Mouse (Mus musculus) ovary, postnatal 14 days (tissue): ENCODE data around the gene Tnn.
A peak's percentile ranks its signal among the peaks of the same experiment; 100 is the strongest.

Experiments
- DNase-seq: peaks from one replicate; pipeline ENCODE4 v3.0.0; 2022; ENCODE audit warnings: low spot score

Gene Tnn

DNA sequence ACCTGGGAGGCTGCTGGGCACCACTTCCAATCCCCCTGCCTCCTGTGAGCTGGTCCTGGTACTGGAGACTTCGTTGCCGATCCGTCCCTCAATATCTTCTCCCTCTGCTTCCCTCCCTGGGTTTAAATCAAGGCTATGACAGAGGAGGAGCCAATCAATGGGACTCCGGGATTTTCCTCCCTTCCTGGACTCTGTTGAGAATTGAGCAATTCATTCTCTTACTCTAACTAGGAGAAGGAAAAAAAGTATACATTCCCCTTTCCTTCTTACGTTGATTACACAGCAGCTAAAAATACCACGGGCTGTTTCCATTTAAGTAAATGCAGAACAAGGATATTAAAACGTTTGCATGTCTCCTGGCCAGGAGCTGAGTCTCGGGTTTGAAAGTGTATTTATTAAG, at the start of gene Tnn:
Tnn (minus strand) TSS at position 101 of the 400 bp plus-strand sequence.
- DNase-seq = no peak

DNA sequence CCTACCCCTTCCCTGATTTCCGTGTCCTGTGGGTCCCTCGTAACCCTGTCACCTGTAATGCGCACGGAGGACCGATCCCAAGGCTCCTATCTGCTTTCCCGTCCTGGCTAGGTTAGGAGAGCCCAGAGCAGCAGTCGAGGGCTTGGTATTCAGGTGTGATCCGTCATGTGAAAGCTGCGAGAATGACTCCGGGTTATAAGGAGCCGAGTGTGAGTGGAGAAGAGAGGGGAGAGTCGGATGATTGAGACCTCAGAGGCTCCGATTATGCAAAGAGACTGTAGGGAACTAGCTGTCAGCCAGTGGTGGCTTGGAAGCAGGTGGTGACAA, 41.9 kb upstream of the Tnn start:
- DNase-seq = no peak

DNA sequence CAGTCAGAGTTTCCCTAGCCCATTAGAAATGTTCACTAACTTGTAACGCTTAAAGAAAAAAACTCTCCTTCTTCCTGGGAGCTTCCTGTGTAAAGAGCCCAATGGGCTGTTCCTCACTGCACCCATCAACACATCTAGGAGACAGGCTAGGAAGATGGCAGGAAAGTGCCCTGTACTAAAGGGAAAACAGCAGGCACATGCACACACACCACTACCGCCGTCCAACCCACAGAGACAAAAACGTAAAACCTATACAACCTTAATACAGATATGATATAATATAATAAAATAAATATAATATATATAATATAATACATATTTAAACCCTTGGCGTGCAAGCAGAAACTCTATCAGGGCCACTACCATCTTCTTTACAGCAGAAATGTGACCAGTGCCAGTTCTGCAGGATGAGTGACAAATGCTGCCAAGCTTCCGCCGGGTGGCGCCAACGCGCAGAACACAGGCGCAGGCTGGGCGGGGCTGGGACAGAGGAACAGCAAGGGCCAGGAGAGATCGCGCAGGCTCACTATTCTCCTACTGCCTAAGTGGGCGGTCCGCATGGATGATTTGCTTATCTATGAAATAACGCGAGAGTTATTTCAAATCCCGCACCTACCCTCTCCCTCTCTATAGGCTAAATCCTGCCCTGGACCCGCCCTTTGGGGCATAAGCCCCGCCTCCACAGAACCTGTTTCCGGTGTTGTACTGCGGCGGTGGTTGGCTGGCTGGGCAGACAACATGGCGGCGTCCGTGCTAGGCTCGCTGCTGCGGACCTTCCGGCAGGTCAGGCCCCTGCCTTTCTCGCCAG, 41.4 kb upstream of the Tnn start, which contains the start of gene Mrps14:
Mrps14 (plus strand) TSS at position 687 of the 808 bp plus-strand sequence.
- DNase-seq = peak; percentile 95

DNA sequence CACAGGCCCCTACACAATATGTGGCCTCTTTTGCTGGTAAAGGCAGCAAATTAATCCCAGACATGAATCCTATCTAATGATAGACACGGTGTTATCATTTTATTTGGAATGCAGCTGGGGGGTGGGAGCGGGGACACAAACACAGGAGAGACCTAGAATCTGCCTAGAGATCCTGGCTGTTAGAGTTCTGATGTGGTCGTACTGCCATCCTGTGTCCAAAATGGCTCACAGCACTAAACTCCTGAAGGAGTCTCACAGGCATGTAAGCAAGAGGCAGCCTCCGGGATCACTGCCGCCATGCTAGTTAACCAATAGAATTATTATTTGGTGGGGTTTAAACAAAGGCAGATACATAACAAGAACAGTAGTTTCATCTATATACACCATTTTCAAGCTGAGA, 31.1 kb upstream of the Tnn start:
- peak; percentile 5 for DNase-seq

DNA sequence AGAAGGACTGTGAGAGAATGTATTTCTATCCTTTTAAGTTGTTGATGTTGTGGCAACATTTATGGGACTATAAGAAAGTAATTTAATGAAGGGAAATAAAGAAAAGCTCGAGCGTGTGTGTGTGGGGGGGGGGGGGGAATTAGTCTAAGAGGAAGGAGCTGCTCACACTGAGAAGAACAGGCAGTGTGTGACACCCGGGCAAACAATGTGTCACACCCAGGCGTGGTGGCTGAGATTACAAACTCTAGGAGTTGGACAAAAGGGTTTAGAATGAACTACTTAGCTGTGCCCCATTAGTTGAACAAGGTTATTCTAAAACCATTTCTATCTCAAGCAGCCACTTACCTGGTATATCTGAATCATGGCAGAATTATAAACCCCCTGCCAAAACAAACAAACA, 27.8 kb upstream of the Tnn start:
- DNase-seq = no peak

DNA sequence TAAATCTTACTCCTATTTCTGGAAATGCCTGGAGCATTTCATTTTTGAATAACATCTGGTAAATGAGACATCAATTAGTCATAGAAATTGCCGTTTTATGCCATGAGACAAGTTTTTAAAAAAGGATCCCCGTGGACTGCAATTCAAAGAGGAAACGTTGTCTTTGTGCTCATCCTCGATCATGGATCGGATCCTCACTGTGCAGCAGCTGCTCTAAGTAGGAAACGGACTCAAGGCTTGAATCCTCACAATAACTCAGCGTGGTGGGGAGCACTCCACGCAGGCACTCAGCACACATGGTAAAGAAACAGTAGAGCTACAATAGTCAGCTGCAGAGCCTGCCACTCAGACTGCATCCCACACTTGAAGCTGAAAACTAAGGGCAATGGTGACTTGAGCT, 23.5 kb upstream of the Tnn start:
- DNase-seq = no peak

DNA sequence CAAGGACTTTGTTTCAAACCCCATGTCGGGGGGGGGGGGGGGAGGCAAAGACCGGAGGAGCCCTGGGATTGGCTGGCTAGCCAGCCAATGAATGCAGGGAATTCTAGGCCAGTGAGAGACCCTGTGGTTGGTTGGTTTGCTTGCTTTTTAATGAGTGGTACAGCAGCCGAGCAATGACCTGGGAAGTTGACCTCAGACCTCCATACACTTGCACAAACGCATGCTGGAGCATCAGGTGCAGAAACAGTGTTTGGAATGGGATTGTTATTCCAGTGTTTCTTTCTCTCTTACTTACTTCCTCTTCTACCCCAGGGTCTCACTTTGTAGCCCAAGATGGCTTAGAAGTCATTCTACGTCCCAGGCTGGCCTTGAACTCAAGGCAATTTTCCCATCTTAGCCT, 13.2 kb upstream of the Tnn start:
- DNase-seq = no peak

DNA sequence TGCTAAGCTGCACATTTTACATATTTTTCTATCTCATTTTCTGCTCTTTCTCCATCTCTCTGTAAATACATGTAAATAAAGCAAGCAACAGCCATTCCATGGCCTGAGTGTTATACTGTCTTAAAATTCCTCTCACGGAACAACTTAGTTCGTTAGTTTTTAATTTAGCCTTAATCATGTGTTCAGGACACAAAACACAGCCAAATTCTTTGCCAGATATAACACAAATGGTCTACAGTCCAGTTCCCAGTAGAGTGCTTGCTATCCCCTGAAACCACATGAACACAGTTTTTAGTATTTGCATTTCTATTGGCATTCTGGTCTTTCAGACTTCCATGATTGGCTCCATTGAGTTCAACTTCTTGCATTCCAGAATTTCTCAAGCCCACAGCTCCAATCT, 4.8 kb upstream of the Tnn start:
- DNase-seq = no peak

DNA sequence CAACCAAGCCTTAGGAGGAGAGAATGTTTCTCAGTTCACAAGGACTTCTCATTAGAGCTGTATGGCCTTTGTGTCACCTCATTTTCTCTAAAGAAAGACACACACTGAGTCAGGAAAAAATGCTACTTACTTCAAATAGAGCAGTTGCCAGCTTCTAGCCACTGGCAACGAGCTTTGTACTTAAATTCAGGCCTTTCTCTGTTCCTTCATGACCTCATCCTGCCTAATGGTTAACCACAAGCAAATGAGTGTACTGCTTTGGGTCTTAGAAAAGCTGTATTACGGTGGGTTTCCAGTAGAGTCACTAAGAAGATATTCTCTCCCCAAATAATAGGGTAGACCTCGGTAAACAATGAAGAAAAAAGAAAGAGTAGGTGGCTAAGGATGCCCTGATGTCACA, 2.7 kb downstream of the Tnn start:
- no peak for DNase-seq

DNA sequence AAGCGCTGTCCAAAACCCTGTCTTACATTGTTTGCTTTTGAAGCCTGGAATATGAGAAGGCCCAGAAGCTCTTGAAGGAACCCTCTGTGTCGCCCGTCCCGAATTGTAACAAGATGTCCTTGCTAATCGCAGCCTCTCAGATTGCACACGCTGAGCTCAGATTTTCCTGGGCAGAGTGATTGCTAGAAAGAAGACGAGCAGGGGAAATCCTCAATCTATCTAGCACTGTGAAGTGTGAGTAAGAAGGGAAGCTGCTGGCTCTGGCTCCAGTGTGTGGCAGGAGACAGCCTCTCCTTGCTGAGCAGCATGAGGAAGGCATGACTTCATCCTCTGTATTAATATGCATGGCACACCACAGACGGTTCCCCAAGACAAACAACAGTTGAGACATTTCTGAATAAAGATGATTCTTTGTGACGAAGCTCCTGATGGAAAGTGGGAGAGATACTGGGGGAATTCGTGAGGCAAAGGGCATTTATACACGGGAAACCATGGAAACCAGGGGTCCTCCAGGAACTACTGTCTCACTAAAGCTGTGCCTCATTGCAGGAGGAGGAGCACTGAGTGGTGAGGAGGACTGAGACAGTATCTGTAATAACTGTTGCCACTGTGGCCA, 4.0 kb downstream of the Tnn start:
- DNase-seq = no peak

DNA sequence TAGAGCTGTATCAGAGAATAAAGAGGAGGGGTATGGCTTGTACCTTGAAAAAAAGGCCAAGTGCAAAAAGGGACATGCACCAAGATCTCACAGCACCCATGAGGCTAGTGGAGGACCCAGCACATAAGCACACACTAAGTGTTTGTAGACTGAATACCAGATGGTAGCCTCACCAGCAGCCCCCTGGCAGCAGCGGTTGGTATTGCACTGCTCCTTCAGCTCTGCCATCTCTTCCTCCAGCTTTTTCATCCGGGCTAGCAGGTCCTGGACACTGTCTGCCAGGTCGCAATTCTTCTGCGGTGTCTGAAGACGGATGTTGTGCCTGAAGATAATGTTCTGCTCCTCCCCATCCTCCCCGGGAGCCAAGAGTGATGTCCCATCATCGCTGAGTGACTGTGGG, 6.1 kb downstream of the Tnn start:
- DNase-seq = no peak

DNA sequence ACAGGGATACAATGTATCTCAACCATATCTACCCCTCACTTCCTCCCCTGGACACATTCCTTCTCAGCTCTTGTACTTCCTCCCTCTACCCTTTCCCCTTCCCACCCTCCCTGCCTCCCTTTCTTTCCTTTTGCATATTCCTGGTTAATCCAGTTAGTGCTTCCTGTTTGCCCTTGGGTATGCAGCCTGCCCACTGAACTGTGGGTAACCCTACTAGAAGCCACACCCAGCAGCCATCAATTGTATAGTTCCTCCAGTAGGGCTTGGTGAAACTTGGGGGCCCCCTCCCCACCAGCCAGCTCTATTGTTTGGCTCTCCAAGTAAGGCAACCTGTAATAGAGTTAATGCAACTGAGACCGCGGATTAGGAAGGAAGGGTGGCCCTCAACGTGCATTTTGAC, 7.8 kb downstream of the Tnn start:
- no peak for DNase-seq

DNA sequence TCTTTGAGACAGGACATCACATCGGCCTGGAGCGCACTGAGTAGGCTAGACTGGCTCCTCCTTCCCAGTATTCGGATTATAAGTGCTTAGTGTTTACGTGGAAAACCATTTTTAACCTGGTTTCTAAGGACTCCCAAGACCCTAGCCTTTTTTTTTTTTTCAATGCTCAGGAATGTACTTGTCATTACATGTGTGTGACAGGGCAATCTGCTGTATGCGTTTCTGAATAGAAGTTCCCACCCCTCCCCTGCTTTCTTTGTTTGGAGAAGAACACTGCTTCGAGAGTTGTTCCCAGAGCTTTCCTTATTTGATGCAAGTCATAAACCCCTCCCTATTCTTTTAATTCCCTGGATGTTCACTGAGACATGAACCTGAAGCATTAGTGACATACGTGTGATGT, 9.0 kb downstream of the Tnn start:
- no peak for DNase-seq

DNA sequence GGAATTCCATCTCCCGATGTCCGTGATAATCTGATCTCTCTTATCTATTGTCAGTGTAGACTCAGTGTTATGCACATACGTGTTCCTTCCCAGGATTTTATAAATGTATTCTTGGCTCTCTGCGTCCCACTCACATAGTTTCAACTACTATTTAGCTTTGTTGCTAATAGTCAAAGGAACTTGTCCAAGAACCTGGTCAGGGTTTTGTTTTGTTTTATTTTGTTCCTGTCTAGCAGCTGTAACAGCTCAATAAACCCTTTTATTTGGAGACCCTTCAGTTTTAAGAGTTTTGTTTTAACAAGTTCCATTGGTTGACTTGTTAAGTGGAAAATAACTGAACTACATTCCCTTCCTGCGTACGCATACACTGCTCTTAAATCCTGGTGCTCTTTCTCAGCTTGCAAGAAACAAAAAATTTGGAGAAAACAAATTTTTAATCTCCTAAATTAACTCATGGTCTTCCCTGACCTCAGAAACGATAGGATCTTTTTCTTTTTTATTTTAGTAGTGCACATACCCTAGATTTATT, 17.0 kb downstream of the Tnn start:
- no peak for DNase-seq

DNA sequence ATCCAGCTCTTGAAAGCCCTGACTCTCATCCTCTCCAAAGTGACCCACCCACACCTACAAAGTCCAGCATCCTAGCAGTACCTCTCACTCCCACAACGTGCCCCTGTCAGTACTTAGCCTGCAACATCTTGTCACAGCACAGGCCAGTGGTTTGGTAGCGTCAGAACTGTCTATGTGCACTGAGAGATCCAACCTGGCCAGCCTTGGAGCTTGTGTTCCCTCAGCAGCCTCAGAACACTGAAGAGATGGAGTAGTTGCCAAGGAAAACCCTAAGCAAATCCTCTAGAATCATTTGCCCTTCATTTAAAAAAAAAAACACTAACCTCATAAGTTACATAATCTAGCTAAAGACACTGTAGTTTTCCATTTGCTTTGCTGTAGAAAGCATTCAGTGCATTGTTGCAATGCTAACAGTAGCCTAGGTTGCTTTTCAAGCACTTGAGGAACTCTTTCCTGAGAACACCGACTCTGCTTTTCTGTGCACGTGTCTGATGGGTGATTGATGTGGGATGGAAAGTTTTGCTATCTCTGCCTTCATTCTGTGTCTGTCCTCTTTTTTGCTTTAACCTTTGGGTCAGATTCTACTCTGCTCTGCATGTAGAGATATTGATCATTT, 19.8 kb downstream of the Tnn start:
- DNase-seq = no peak

DNA sequence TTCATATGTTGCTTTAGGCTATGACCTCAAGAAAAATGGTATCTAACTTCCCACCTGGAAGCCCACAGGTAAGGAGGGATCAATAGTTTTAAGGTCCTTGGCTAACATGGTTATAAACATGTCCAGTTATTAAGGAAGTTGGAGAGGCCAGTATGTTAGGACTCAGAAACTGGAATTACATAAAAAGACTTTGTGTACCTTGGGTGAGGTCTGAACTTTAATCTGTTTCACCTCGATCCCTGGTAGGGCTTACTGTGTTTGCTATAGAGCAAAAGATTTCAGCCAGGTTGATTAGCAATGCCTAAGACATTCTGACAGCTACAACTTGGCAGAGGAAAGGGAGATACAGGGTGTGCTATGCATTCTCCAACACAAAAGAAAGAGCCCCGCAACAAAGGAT, 29.4 kb downstream of the Tnn start:
- DNase-seq = no peak

DNA sequence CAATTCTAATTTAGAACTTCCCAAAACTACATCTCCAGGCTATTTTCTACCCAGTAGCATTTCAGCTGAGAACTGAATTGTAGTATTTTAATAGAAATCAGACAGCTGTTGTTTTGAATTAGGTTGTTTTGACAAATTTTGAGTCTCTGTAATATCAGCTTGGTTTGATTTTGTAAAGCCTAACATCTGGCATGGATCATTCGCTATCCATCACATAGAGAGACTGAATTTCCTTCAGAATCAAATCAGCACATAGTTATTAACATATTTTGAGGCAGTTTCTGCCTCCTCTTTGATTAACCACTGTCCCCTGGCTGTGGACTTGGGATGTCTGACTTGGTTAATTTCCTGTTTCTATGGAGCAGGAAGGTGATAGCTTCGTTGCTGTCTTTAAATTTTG, 44.8 kb downstream of the Tnn start:
- no peak for DNase-seq

DNA sequence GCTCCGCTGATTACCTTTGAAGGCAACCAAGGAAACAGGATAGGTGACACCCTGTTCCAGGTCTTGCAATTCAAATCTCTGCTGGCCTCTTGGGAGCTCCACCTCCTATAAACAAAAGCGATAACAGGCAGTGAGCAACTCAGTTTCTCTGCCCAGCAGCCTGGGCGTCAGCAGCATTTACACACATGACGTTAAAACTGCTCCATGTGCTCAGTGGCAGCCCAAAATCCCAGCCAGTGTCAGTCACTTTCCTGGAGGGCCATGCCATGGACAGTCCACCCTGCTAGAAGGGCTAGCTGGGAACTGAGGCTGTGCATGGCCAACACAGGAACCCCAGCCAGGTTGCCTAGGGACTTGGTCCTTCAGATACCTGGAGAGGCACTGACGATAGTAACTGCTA, 48.0 kb downstream of the Tnn start:
- no peak for DNase-seq

DNA sequence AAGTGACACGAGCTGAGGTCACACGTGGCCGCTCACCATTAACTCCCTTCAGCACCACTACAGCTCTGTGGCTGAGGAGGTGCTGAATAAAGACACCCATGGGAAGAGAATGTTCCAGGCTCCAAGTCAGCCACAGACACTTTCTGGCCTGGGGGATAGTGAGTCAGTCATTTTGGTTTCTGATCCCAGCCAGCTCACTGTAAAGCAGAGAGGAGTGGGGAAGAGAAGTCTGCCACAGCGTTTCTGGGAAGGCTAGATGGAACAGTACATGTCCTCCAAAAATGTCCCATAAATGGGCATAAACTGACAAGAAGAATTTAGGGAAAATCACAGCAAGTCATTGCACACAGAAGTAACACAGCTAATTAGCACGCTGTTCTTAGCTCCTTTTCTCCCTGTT, 52.4 kb downstream of the Tnn start:
- no peak for DNase-seq

DNA sequence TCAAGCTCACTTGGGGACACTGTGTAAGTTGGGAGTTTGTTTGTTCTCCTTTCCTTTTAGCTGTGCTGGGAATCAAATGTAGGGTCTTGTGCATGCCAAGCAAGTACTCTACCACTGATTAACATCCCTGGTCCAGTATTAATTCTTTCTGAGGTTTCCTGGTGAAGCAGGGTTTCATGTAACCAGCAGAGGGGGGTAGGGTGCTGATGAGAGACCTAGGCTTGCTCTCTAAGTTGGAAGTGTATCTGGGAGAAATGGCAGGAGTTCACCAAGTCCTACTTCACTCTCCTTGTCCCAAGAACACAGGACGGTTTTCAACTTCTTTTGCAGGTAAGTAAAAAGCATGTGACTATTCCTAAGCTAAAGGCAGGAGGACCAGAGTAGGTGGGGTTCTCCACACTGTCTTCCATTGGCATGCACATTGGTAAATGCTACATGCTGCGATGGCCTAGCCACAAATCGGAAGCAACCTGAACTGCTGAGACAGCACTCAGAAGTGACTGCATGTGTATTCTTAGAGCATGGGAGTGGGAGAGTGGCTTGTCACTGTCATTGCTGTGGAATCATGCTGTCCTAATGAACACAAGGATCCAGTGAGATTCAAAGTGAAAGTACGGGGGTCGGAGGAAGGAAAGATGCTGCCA, 53.6 kb downstream of the Tnn start:
- DNase-seq = no peak

DNA sequence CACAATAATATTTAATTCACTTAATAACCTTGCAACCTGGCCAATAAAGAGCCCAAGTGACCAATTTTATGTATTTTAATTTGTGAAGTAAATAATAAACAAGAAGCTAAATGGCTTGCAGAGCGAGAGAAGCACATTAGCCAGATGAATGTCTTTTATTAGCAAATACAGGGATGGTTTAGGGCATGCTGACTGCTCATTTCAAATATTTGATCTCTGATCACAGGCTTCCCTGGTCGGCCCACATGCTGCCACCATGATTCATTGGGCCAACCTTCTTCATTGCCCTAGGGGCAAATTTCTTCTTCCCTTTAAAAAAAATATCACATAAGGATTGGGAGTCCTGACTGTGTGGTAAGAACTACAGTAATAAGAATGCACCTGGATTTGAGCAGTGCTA, 66.7 kb downstream of the Tnn start:
- DNase-seq = no peak

DNA sequence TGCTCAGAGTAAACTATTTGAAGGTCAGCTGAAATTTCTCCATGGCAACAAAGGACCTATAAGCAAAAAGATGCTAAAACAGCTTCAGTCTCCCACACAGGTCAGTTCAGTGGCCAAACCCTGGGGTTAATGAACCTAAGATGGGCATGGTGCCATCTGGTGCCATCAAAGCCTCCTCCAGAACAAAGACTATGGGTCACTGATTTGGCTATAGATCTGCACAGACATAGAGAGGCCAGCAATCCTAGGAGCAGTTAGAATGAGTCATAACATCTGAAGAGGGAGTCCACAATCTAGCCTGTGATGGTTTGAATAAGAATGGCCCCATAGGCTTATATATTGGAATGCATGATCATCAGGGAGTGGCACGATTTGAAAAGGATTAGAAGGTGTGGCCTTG, 69.1 kb downstream of the Tnn start:
- no peak for DNase-seq

DNA sequence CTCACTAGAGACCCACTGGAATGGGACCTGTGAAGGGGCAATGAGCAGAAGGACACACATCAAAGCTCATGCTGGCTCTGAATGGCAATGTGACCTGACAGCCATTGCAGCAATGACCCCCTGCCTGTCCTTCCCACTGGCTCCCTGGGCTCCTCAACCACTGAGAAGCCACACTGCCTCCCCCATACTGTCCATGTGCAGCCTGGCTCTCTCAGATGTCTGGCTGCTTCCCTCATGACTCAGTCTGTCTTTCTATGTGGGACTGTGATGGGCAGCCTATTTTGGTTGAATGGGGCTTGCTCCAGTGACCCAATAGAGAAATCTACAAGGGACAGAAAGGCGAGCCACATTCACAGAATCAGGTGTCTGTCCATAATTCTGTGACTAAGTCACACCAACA, 70.7 kb downstream of the Tnn start:
- DNase-seq = no peak
